Mouse (Mus musculus) macrophage (primary cell): ENCODE measurements around the gene Polr2a. TPM values are rescaled to one million over a fixed set of nuclear protein-coding genes. Genes with fewer than 3 reads are reported as not detected.
A peak's percentile ranks its signal among the peaks of the same experiment; 100 is the strongest.

Source experiments
- H3K27ac ChIP-seq: fragments of 350-480 bp; formaldehyde crosslinking; 2 replicates; pipeline ENCODE4 v1.9.0; 2021
- H3K36me3 ChIP-seq: fragments of 350-480 bp; formaldehyde crosslinking; 2 replicates; pipeline ENCODE4 v1.9.0; 2021; ENCODE audit errors: inconsistent target
- H3K4me3 ChIP-seq: fragments of 350-480 bp; formaldehyde crosslinking; 2 replicates; pipeline ENCODE4 v1.9.0; 2021; ENCODE audit errors: inconsistent target
- H3K79me2 ChIP-seq: fragments of 350-480 bp; formaldehyde crosslinking; 2 replicates; pipeline ENCODE4 v1.9.0; 2021; ENCODE audit errors: inconsistent target
- WGBS: methylation state at CpG from one replicate; pipeline ENCODE4 v1.1.7; 2026; ENCODE audit warnings: inconsistent platforms; ENCODE audit not compliant: missing documents; 5-methylcytosine and 5-hydroxymethylcytosine counted together
- polyA plus RNA-seq: library from polyadenylated mRNA; stranded (reverse); fragments of 250-400 nt; gene quantifications from 3 replicates; pipeline ENCODE4 v1.2.4, GENCODE M21; 2018; ENCODE audit warnings: inconsistent platforms
- total RNA-seq, 78 experiments: library from RNA; depleted of rRNA; stranded (reverse); fragments of 250-400 nt; gene quantifications; 1 replicate in 9 of 78; 2 replicates in 24 of 78; 3 replicates in 43 of 78; 4 replicates in 2 of 78; pipeline ENCODE4 v1.2.4; 2018; ENCODE audit warnings: inconsistent platforms in 56 of 78

Polr2a gene
- total RNA-seq (2018; cell fraction: chromatin; rRNA removed), result 100 to 1,000 TPM in 17 of 26 experiments, 10 to 100 TPM in 9; 44.9 to 203 (median 109) TPM
- total RNA-seq (2018; cell fraction: cytosol; rRNA removed), result 100 to 1,000 TPM in 13 of 26 experiments, 10 to 100 TPM in 13; 62.8 to 142 (median 98.7) TPM
- 100 to 1,000 TPM in 20 of 26 experiments, 10 to 100 TPM in 6; 55.8 to 150 (median 113) TPM for total RNA-seq (2018; cell fraction: nucleus; rRNA removed)
- polyA plus RNA-seq, result 63.4 to 133 TPM (median 79.6 TPM) in 3 replicates

- Histone ChIP-seq H3K36me3 (no peaks in the 10 kb centered on the region), H3K79me2 (peaks cover 43% of the 10 kb centered on the region), H3K27ac (peak within 1 kb of the TSS; percentile 95), H3K4me3 (peak within 1 kb of the TSS; percentile 53)
- under 1% methylated on average over 34 of the region's 36 CpGs for WGBS
Observed at GRCm38 (mm10) chr11:69758478-69758970, at the start of gene Polr2a. Gene Polr2a, minus strand, starts transcription at chr11:69758637.

GRCm38 (mm10) chr11:69807641-69808040 is 49.2 kb upstream of the Polr2a start:
- Histone ChIP-seq H3K36me3 (no peaks in the 10 kb centered on the region), H3K27ac (no peak overlapping the region), H3K79me2 (no peaks in the 10 kb centered on the region), H3K4me3 (no peak overlapping the region)
- WGBS, result 91% methylated on average over 2 of the region's 2 CpGs

- 92% methylated on average over 4 of the region's 4 CpGs for WGBS
- no peak overlapping the region for H3K4me3 ChIP-seq
- no peaks in the 10 kb centered on the region for H3K79me2 ChIP-seq
- no peak overlapping the region for H3K27ac ChIP-seq
- no peaks in the 10 kb centered on the region for H3K36me3 ChIP-seq
Observed at GRCm38 (mm10) chr11:69806378-69806777, 47.9 kb upstream of the Polr2a start.

GRCm38 (mm10) chr11:69804972-69805909 is 46.8 kb upstream of the Polr2a start, which contains the start of gene Tmem102:
Gene Tmem102, minus strand, starts transcription at chr11:69805624.
- no peak within 1 kb of the TSS for H3K4me3 ChIP-seq

GRCm38 (mm10) chr11:69804652-69804940 is 46.2 kb upstream of the Polr2a start:
- no peaks in the 10 kb centered on the region for H3K36me3 ChIP-seq
- H3K79me2 ChIP-seq, result no peaks in the 10 kb centered on the region
- H3K4me3 ChIP-seq, result no peak overlapping the region
- H3K27ac ChIP-seq, result no peak overlapping the region
- 61% methylated on average over 12 of the region's 12 CpGs for WGBS

More at GRCm38 (mm10) chr11:69804972-69805909, 46.8 kb upstream of the Polr2a start, which contains the start of gene Tmem102:
- WGBS, result 64% methylated on average over 29 of the region's 29 CpGs
- Histone ChIP-seq H3K36me3 (no peaks in the 10 kb centered on the region), H3K27ac (no peak within 1 kb of the TSS), H3K79me2 (no peaks in the 10 kb centered on the region)

GRCm38 (mm10) chr11:69803786-69804651 is 45.6 kb upstream of the Polr2a start:
- Histone ChIP-seq H3K4me3 (peak overlapping the region; percentile 17; the same call in 1 of the 2 replicates), H3K27ac (no peak overlapping the region), H3K79me2 (no peaks in the 10 kb centered on the region), H3K36me3 (no peaks in the 10 kb centered on the region)
- WGBS, result 6% methylated on average over 59 of the region's 60 CpGs

GRCm38 (mm10) chr11:69803328-69803727 is 44.9 kb upstream of the Polr2a start:
- Histone ChIP-seq H3K27ac (no peak overlapping the region), H3K36me3 (no peaks in the 10 kb centered on the region), H3K4me3 (peak overlapping the region; percentile 17; the same call in 1 of the 2 replicates), H3K79me2 (no peaks in the 10 kb centered on the region)
- 4% methylated on average over 12 of the region's 12 CpGs for WGBS

- 3% methylated on average over 33 of the region's 33 CpGs for WGBS
- H3K27ac ChIP-seq, result no peak overlapping the region
- H3K36me3 ChIP-seq, result no peaks in the 10 kb centered on the region
- H3K79me2 ChIP-seq, result no peaks in the 10 kb centered on the region
- H3K4me3 ChIP-seq, result peak overlapping the region; percentile 17; the same call in 1 of the 2 replicates
Observed at GRCm38 (mm10) chr11:69802648-69803105, 44.2 kb upstream of the Polr2a start.

- peak within 1 kb of the TSS; percentile 10; the same call in 1 of the 2 replicates for H3K4me3 ChIP-seq
- H3K27ac ChIP-seq, result no peak within 1 kb of the TSS
- no peaks in the 10 kb centered on the region for H3K36me3 ChIP-seq
- H3K79me2 ChIP-seq, result no peaks in the 10 kb centered on the region
- WGBS, result 11% methylated on average over 11 of the region's 33 CpGs
Observed at GRCm38 (mm10) chr11:69801379-69801977, 43.0 kb upstream of the Polr2a start, which contains the start of gene Fgf11. Gene Fgf11, minus strand, starts transcription at chr11:69801857.

GRCm38 (mm10) chr11:69800392-69801197 is 42.2 kb upstream of the Polr2a start:
- no peaks in the 10 kb centered on the region for H3K79me2 ChIP-seq
- H3K4me3 ChIP-seq, result peak overlapping the region; percentile 10; the same call in 1 of the 2 replicates
- 3% methylated on average over 36 of the region's 36 CpGs for WGBS
- no peaks in the 10 kb centered on the region for H3K36me3 ChIP-seq
- H3K27ac ChIP-seq, result no peak overlapping the region

GRCm38 (mm10) chr11:69800138-69800391 is 41.6 kb upstream of the Polr2a start:
- no peak overlapping the region; the same call in 1 of the 2 replicates for H3K4me3 ChIP-seq
- WGBS, result 6% methylated on average over 11 of the region's 11 CpGs
- H3K27ac ChIP-seq, result no peak overlapping the region
- H3K36me3 ChIP-seq, result no peaks in the 10 kb centered on the region
- no peaks in the 10 kb centered on the region for H3K79me2 ChIP-seq

- no peaks in the 10 kb centered on the region for H3K79me2 ChIP-seq
- WGBS, result 47% methylated on average over 10 of the region's 12 CpGs
- no peaks in the 10 kb centered on the region for H3K36me3 ChIP-seq
- no peak overlapping the region for H3K4me3 ChIP-seq
- no peak overlapping the region for H3K27ac ChIP-seq
Observed at GRCm38 (mm10) chr11:69799394-69800137, 41.1 kb upstream of the Polr2a start.

GRCm38 (mm10) chr11:69797924-69798323 is 39.5 kb upstream of the Polr2a start:
- H3K4me3 ChIP-seq, result no peak overlapping the region
- 75% methylated on average over 7 of the region's 7 CpGs for WGBS
- H3K79me2 ChIP-seq, result no peaks in the 10 kb centered on the region
- H3K36me3 ChIP-seq, result no peaks in the 10 kb centered on the region
- H3K27ac ChIP-seq, result no peak overlapping the region
